Mouse (Mus musculus) lung, postnatal 0 days (tissue): Measurements from ENCODE around the gene Radil.

Experiments
- CTCF ChIP-seq: IDR thresholded peaks from 2 replicates; pipeline ENCODE4 v1.5.1; 2016; ENCODE audit warnings: antibody characterized with exemption, mild to moderate bottlenecking
- EP300 ChIP-seq: IDR thresholded peaks from 2 replicates; pipeline ENCODE4 v1.6.1; 2016; ENCODE audit warnings: antibody characterized with exemption, mild to moderate bottlenecking, control low read depth

GRCm38 (mm10) chr5:142448623-142449022, 102.3 kb downstream of the Radil start:
- no peak for TF ChIP-seq CTCF
- TF ChIP-seq EP300 = no peak
